Mouse (Mus musculus) kidney, embryonic 14.5 days (tissue): ENCODE measurements around the gene Dlg1. TPM values are rescaled to one million over a fixed set of nuclear protein-coding genes. Genes with fewer than 3 reads are reported as not detected.

ENCODE experiments used
- ATAC-seq: fragments of 200-750 bp; cut with Nextera tagmentation; 2 replicates; pipeline ENCODE4 v1.8.0; 2017; ENCODE audit warnings: moderate number of reproducible peaks, mild to moderate bottlenecking, moderate TSS enrichment, moderate library complexity; ENCODE audit not compliant: low FRiP score, low TSS enrichment
- H3K27ac ChIP-seq: fragments of 300-500 bp; sonication (generic); 2 replicates; pipeline ENCODE4 v1.5.1; 2014; ENCODE audit warnings: low read depth, mild to moderate bottlenecking, low read length, moderate library complexity, mixed read lengths
- H3K27me3 ChIP-seq: fragments of 300-500 bp; sonication (generic); 2 replicates; pipeline ENCODE4 v1.6.1; 2014; ENCODE audit warnings: mild to moderate bottlenecking, low read length; ENCODE audit not compliant: control insufficient read depth, insufficient read depth
- H3K36me3 ChIP-seq: fragments of 300-500 bp; sonication (generic); 2 replicates; pipeline ENCODE4 v1.6.1; 2014; ENCODE audit warnings: low read length, mixed read lengths; ENCODE audit not compliant: control insufficient read depth, insufficient read depth
- H3K4me1 ChIP-seq: fragments of 300-500 bp; sonication (generic); 2 replicates; pipeline ENCODE4 v1.6.1; 2014; ENCODE audit warnings: low read length, mixed read lengths; ENCODE audit not compliant: control insufficient read depth, insufficient read depth
- H3K4me2 ChIP-seq: fragments of 300-500 bp; sonication (generic); replicated peaks from 2 replicates; pipeline ENCODE4 v1.6.1; 2014; ENCODE audit warnings: low read depth, mild to moderate bottlenecking, low read length
- H3K4me3 ChIP-seq: fragments of 300-500 bp; sonication (generic); 2 replicates; pipeline ENCODE4 v1.5.1; 2014; ENCODE audit warnings: mild to moderate bottlenecking, low read length
- H3K9ac ChIP-seq: fragments of 300-500 bp; sonication (generic); 2 replicates; pipeline ENCODE4 v1.6.1; 2014; ENCODE audit warnings: low read depth, mild to moderate bottlenecking, low read length, moderate library complexity
- H3K9me3 ChIP-seq: fragments of 300-500 bp; sonication (generic); 2 replicates; pipeline ENCODE4 v1.6.1; 2016; ENCODE audit warnings: low read length; ENCODE audit not compliant: control insufficient read depth
- WGBS: fragments of 180-500 bp; shearing (Covaris S2); extraction: QIAGEN DNeasy Blood & Tissue Kit; methylation state at CpG from one replicate; pipeline ENCODE4 v1.1.7; 2014; 5-methylcytosine and 5-hydroxymethylcytosine counted together
- polyA plus RNA-seq: library from polyadenylated mRNA; unstranded; fragments of >200 nt; fragmentation: Nextera tagmentation; extraction: Ambion mirVana; gene quantifications from 2 replicates; pipeline ENCODE4 v1.2.1, GENCODE M21; 2014

Gene Dlg1
- polyA plus RNA-seq, 1 experiment from 2014 or later, result 35.4 TPM

- Histone ChIP-seq H3K9me3 (no peaks in the 10 kb centered on the region), H3K9ac (no peak overlapping the region), H3K4me3 (no peak overlapping the region), H3K4me2 (no peak overlapping the region), H3K36me3 (no peaks in the 10 kb centered on the region), H3K27me3 (no peaks in the 10 kb centered on the region), H3K27ac (no peak overlapping the region), H3K4me1 (0 out of 2 replicates have a peak, but pooled peaks cover 3% of the 10 kb centered on the region)
- 69% methylated on average over 11 of the region's 11 CpGs for WGBS
- ATAC-seq, result no peak
Measured at GRCm38 (mm10) chr16:31695286-31696020, 32.2 kb downstream of the Dlg1 start.

DNA sequence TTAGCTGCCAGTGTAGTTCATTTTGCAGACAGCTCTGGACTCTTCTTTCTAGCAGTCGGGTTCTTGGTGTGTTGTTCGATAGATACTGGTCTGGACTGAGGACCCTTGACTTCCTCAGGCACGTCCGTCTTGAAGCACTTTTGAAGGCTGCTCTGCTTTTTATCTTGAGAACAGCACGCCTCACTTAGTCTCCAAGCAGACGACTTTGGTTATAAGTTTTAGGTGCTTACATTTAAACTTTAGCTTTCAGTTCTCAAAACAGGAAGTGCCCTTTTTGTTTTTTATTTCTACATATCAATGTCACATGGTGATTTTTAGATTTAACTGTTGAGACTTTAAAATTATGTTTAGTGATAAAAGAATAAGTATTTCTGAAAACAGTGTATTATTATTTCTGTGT, 33.1 kb downstream of the Dlg1 start:
- H3K4me2 ChIP-seq, result no peak overlapping the region
- H3K27me3 ChIP-seq, result no peaks in the 10 kb centered on the region
- WGBS, result 56% methylated on average over 6 of the region's 6 CpGs
- H3K9me3 ChIP-seq, result no peaks in the 10 kb centered on the region
- H3K9ac ChIP-seq, result no peak overlapping the region
- ATAC-seq, result no peak
- H3K27ac ChIP-seq, result no peak overlapping the region
- no peak overlapping the region for H3K4me3 ChIP-seq
- H3K36me3 ChIP-seq, result no peaks in the 10 kb centered on the region
- 0 out of 2 replicates have a peak, but pooled peaks cover 3% of the 10 kb centered on the region for H3K4me1 ChIP-seq

DNA sequence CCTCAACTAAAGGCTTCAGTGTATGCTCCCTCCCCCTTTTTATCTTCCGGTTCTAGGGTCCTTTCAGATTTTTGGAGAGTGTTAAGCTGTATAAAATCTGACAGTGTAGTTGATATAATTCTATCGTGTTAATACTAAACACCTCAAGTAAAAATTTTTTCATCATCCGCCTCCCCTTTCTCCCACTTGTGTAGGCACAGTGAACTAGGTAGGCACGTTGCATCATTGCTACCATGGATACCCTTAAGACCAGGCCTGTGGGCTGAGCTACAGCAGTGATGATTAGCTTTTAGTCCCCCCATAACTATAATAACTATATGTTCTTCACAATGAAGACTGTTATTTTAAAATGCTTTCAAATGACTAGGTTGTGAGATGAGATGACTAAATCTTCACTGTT, 34.1 kb downstream of the Dlg1 start:
- 0 out of 2 replicates have a peak, but pooled peaks cover 3% of the 10 kb centered on the region for H3K4me1 ChIP-seq
- H3K4me2 ChIP-seq, result no peak overlapping the region
- no peak for ATAC-seq
- no peaks in the 10 kb centered on the region for H3K27me3 ChIP-seq
- no peaks in the 10 kb centered on the region for H3K9me3 ChIP-seq
- H3K36me3 ChIP-seq, result no peaks in the 10 kb centered on the region
- no peak overlapping the region for H3K4me3 ChIP-seq
- WGBS, result 91% methylated on average over 4 of the region's 4 CpGs
- H3K27ac ChIP-seq, result no peak overlapping the region
- H3K9ac ChIP-seq, result no peak overlapping the region

GRCm38 (mm10) chr16:31705213-31705612, 42.0 kb downstream of the Dlg1 start:
- 27% methylated on average over 2 of the region's 2 CpGs for WGBS
- no peak for ATAC-seq
- no peak overlapping the region for H3K9ac ChIP-seq

GRCm38 (mm10) chr16:31705904-31706303, 42.7 kb downstream of the Dlg1 start:
- Histone ChIP-seq H3K4me3 (no peak overlapping the region), H3K4me1 (no peaks in the 10 kb centered on the region), H3K27me3 (no peaks in the 10 kb centered on the region), H3K27ac (no peak overlapping the region), H3K9me3 (no peaks in the 10 kb centered on the region), H3K36me3 (no peaks in the 10 kb centered on the region), H3K9ac (no peak overlapping the region), H3K4me2 (no peak overlapping the region)
- ATAC-seq, result no peak
- 95% methylated on average over 3 of the region's 3 CpGs for WGBS

More at GRCm38 (mm10) chr16:31705213-31705612, 42.0 kb downstream of the Dlg1 start:
- no peaks in the 10 kb centered on the region for H3K9me3 ChIP-seq
- no peaks in the 10 kb centered on the region for H3K36me3 ChIP-seq
- no peak overlapping the region for H3K4me2 ChIP-seq
- H3K4me1 ChIP-seq, result no peaks in the 10 kb centered on the region
- H3K27me3 ChIP-seq, result no peaks in the 10 kb centered on the region
- H3K4me3 ChIP-seq, result no peak overlapping the region
- no peak overlapping the region for H3K27ac ChIP-seq

DNA sequence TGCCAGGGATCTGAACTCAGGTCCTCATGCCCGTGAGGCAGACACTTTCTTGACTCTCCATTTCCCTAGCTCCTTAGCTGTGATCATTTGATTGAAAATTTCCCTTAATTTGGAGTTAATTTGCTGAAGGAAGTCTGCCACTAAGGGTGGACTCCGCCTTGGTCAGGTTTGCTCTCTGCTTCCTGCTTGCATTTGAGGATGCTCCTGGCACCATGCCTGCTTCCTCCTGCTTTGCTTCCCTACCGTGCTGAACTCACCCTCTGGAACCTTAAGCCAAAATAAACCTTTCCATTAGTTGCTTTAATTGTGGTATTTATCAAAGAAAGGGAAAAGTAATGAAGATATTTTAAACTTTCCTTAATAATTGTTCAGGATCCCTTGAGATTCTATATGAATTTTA, 44.1 kb downstream of the Dlg1 start:
- 79% methylated on average over 3 of the region's 3 CpGs for WGBS
- H3K27me3 ChIP-seq, result no peaks in the 10 kb centered on the region
- H3K4me3 ChIP-seq, result no peak overlapping the region
- ATAC-seq, result no peak
- H3K36me3 ChIP-seq, result no peaks in the 10 kb centered on the region
- H3K27ac ChIP-seq, result no peak overlapping the region
- H3K9ac ChIP-seq, result no peak overlapping the region
- H3K4me2 ChIP-seq, result no peak overlapping the region
- H3K4me1 ChIP-seq, result no peaks in the 10 kb centered on the region
- no peaks in the 10 kb centered on the region for H3K9me3 ChIP-seq

DNA sequence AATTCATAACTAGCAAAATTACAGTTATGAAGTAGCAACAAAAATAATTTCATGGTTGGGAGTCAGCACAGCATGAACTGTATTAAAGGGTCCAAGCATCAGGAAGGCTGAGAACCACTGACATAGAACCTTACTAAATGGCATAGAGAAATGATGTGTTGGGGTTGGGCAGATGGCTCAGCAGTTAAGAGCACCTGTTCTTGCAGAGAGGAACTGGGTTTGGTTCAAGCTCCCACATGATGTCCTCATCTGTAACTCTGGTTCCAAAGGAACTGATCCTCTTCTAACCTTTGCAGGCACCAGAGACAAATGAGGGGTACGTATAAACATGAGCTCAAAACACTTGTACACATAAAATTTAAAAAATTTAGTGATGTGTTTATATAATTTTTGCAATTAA, 59.7 kb downstream of the Dlg1 start:
- H3K9me3 ChIP-seq, result no peaks in the 10 kb centered on the region
- WGBS, result 97% methylated on average over 1 of the region's 1 CpGs
- no peak overlapping the region for H3K9ac ChIP-seq
- no peaks in the 10 kb centered on the region for H3K27me3 ChIP-seq
- ATAC-seq, result no peak
- no peak overlapping the region for H3K27ac ChIP-seq
- no peaks in the 10 kb centered on the region for H3K36me3 ChIP-seq
- no peaks in the 10 kb centered on the region for H3K4me1 ChIP-seq
- H3K4me2 ChIP-seq, result no peak overlapping the region
- H3K4me3 ChIP-seq, result no peak overlapping the region

GRCm38 (mm10) chr16:31724121-31724520, 60.9 kb downstream of the Dlg1 start:
- WGBS, result 12% methylated on average over 1 of the region's 1 CpGs

GRCm38 (mm10) chr16:31724818-31725217, 61.6 kb downstream of the Dlg1 start:
- Histone ChIP-seq H3K4me2 (no peak overlapping the region), H3K9ac (no peak overlapping the region), H3K27me3 (no peaks in the 10 kb centered on the region), H3K9me3 (no peaks in the 10 kb centered on the region), H3K27ac (no peak overlapping the region), H3K4me3 (no peak overlapping the region), H3K36me3 (no peaks in the 10 kb centered on the region), H3K4me1 (no peaks in the 10 kb centered on the region)
- ATAC-seq, result no peak
- 77% methylated on average over 4 of the region's 4 CpGs for WGBS

More at GRCm38 (mm10) chr16:31724121-31724520, 60.9 kb downstream of the Dlg1 start:
- H3K9me3 ChIP-seq, result no peaks in the 10 kb centered on the region
- no peaks in the 10 kb centered on the region for H3K36me3 ChIP-seq
- ATAC-seq, result no peak
- H3K4me2 ChIP-seq, result no peak overlapping the region
- H3K27ac ChIP-seq, result no peak overlapping the region
- no peak overlapping the region for H3K4me3 ChIP-seq
- H3K4me1 ChIP-seq, result no peaks in the 10 kb centered on the region
- H3K9ac ChIP-seq, result no peak overlapping the region
- no peaks in the 10 kb centered on the region for H3K27me3 ChIP-seq
